Mouse (Mus musculus) G1E-ER4 (cell line): Measurements from ENCODE around the gene Nup133. TPM values are rescaled to one million over a fixed set of nuclear protein-coding genes. Genes with fewer than 3 reads are reported as not detected.
A peak's percentile ranks its signal among the peaks of the same experiment; 100 is the strongest.

Source experiments
- GATA1 ChIP-seq: IDR thresholded peaks from one replicate; pipeline ENCODE4 v1.8.0; 2012; ENCODE audit warnings: low read length, inconsistent platforms
- polyA plus RNA-seq: library from polyadenylated mRNA; stranded (reverse); fragments of >175 nt; gene quantifications from 2 replicates; pipeline ENCODE4 v1.2.3, GENCODE M21; 2012

Gene Nup133
- 24.2 and 32.1 TPM in 2 replicates for polyA plus RNA-seq

DNA sequence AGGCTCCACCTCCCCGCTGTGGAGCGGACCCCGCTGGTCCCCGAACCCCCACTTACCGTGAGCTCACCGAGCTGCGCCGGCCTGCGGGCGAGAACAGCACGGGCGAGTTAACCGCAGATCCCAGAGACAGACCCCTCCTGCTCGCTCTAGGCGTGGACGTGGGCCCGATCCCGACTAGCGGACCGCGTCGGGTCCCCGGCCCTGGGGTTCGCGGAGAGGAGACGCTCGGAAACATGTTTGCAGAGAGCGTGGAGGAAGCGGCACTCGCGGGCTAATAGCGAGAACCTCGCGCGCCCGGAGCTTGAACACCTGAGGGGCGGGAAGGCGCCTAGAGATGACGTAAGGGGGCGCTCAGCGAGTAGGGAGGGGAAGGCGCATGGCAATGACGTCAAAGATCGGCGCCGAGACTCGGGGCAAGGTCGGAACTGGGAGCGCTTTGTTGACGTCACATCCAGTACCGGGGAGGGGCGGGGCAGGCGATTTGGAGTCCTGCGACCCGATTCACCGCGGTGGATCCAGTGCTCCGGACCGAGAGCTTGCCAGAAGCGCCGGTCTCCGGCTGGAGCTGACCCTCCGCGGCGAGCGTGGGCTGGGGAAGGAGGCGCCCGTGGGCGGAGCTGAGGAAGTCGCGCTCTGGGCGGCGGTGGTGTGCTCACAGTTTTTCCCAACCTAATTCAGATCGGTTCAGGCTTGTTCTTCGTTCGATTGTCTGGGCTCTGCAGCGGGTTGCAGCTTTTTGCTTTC is at the start of gene Nup133:
Nup133 (minus strand) TSS at position 324 of the 744 bp plus-strand sequence.
- no peak for TF ChIP-seq GATA1

DNA sequence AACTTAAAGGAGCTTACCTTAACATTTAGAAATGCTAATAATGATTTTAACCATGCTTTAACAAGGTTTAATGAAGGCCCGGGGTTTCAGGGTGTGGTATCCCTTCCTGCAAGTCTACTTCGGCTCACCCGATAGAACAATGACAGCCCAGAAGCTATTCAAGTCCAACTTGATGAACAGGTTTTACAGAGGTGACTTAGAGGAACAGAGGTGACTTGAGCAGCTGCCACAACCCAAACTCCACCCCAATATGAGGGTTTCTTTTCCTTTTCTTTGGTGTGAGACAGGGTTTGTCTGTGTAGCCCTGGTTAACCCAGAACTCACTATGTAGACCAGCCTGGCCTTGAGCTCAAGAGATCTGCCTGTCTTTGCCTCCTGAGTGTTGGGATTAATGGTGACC is 44.9 kb upstream of the Nup133 start:
- TF ChIP-seq GATA1: no peak

DNA sequence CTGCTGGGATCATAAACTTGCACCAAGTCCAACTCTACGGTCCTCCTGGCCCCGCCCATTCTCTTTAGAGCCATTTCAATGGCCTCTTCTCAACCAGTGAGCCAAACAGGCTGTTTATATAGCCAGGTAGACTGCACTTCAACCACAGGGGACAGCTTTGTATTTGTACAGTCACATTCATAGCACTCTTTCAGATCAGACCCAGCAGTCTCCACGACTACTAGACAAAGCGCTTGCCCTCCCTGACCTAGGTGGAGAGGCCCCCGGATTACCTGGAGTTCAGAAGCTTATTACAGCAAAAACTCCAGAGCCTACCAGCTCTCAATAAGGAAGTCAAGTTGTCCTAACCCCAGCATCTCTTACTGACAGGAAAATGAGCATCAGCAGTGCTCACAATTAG is 44.5 kb upstream of the Nup133 start:
- no peak for TF ChIP-seq GATA1

DNA sequence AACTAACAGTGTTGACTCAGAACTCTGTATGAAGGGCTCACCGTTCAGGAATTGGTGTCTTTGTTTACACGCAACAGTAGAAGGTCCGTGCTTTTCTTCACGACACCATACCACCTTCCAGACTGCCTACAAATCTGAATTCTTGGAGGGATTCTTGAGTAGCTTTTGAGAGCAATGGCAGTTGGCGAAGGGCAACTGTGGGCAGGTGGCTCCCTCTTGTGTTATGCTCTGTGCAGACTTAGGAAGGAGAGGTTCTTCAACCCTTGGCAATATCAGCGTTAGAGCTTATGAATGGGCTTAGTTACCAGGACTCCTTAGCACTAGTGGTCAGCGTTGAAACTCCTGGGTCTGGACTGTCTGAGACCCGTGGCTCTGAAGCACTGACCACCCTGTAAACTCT is 43.5 kb upstream of the Nup133 start:
- no peak for TF ChIP-seq GATA1

DNA sequence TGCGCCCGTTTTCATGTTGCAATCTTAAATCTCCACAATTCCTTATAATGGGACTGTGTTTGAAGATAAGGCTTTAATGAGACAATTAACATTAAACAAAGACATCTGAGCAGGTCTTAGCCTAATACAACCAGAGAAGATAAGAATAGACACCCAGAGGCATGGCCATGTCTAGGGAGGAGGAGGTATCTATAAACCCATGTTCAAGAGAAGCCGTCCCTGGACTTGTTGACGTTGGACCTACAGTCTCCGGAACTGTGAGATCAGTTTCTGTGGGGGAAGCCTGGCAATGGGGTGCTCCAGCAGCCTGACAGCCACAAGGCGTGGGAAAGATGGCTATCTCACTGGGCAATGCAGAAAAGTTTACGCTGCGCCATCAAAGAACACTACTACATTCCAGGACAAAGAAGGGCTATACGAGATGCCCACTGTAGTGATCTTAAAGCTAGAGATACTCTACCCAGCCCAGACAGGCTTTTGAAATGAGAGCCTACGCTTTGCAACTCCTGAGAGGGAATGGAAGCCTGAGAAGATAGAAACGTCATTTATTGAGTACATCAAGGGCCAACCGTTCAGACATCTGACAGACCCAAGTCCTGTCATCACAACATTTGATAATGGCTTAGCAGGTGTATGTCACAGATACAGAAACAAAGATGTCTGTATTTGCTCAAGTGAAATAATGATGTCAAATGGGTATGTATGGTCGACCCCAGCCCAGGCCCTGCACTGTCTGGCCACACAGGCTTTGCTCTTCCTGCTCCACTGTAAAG is 41.4 kb upstream of the Nup133 start:
- TF ChIP-seq GATA1: peak; percentile 29

DNA sequence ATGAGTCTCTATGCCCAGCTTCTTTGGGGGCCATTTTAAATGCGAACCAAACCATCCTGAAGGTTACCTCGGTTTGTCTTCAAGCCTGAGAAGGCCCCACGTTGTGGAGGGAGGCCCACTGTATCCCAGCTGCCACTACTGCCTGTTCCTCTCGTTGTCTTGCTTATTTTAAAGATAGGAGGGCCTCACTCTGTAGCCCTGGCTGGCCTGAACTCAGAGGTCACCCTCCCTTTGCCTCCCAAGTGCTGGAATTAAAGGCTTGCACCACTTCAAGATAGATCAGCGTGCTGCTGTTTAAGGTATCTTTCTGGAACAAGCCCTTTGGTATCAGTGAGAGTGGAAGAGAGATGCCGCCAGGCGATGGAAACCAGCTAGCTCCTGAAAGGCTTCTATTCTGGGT is 40.1 kb upstream of the Nup133 start:
- no peak for TF ChIP-seq GATA1

DNA sequence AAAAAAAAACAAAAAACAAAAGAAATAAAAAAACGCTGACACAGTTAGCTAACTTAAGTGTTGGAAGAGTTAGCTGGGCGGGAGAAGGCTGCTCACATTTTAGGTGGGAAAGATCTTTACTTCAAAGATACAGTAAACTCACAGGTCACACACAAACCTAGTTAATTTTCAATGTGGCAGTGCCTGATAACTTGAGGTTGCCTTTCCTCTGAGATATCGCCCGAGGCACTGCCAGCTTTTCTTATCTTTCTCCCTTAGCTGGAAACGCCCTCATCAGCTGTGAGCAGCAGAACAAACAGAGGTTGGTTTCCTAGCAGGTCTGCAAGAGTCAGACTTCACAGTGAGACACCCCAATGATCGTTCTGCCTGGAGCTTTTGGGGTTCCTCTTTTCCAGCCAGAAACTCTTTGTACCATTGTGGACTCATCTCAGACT is 39.6 kb upstream of the Nup133 start:
- peak; percentile 100 for TF ChIP-seq GATA1

DNA sequence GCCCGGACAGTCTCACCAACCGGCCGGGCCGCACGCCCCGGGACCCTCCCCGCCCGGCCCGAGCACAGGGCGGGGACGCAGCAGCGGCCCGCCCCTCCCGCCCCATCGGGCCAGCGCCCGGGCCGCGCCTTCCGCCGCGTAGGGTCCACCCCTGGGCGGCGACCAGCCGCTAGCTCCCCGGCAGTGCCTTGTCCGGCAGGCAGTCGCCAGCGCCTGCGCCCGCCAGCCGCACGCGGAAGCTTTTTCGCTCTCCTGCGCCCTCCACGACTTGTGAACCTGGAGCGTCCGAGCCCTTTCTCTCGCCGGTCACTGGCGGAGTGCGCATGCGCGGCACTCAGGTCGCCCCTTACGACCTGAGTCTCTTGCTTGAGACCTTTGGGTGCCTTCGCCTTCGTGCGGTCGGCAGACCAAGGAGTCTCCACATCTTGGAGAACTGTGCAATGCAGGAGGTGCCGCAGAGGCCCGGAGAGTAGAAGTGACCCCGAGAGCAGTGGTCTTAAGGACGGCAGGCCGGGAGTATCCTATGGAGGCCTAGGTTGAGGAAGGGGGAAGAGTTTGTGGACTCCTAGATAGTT is 33.8 kb upstream of the Nup133 start, which contains the start of gene Abcb10:
Abcb10 (minus strand) TSS at position 297 of the 575 bp plus-strand sequence.
- TF ChIP-seq GATA1: no peak

DNA sequence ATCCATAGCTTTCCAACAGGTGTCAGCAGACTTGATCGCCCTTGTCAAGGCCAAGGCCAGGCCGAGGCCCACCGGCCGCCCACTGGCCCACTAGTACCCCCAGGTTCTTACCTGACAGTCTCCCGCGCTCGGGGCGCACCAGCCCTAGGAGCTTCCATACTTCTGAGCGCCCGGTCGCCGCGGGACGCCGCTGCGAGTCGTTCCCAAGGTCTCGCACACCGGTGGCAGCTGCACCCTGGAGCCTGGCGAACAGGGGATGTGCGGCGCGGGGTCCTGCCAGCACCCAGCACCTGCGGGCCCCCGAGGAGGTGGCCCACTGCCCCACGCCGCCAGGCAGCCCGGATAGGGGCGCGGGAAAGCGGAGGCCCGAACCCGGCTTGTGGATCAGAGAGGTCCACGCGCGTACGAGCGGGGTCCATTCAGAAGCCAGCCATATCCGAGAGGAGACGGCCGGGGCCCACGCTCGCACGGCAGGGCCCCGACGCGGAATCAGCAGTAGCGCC is 33.3 kb upstream of the Nup133 start:
- no peak for TF ChIP-seq GATA1

DNA sequence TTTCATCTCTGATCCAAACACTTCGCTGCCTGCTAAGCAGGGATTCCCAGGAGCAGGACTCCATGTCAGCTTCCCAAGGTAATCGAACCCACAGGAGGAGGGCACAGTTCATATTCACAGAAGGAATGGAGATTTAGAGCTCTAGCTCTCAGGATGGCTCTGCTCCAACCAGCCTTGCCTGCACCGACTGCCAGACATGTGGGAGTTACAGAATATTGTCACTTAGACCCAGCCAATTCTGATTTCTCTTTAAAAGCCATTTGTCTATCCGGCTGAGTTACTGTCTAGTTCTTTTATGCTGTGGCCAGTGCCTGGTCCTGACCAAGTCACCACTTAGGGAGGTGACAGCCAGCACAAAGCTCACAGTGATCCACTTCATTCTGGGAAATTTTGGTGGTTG is 32.6 kb upstream of the Nup133 start:
- TF ChIP-seq GATA1: no peak

DNA sequence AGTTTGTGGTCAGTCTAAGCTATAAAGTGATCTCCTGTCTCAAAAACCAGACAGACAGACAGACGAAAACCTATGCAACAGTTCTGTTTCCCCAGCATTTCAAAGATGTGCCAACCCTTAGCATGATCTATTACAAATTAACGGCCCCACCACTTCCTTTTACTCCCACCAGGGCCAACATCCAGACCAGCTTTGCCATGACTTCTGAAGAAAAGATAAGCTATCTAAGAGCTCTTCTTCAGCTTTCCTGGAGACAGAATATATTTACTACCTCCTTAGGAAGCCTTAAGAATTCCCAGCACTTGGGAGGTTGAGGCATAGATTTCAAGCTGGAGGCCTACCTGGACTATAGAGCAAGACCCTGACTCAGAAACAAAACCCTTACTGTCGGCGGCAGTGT is 31.2 kb upstream of the Nup133 start:
- TF ChIP-seq GATA1: no peak

DNA sequence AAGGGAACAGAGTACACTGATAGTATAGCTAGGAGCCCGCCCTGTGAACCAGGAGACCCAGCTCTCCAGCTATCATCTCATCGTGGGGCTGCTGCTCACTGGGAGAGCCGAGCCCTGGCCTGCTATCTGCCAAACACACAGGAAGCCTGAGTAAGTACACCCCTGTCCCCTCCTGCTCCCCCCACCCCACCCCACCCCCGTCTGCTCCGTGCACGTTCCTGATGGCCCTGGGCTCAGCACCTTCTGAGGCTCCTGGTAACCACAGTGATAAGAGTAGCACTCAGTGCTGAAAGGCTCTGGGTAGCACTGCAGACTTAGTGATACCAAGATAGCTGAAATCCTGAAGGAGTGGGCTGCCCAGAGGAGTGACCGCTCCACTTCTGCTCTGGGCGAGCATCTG is 29.9 kb upstream of the Nup133 start:
- no peak for TF ChIP-seq GATA1

DNA sequence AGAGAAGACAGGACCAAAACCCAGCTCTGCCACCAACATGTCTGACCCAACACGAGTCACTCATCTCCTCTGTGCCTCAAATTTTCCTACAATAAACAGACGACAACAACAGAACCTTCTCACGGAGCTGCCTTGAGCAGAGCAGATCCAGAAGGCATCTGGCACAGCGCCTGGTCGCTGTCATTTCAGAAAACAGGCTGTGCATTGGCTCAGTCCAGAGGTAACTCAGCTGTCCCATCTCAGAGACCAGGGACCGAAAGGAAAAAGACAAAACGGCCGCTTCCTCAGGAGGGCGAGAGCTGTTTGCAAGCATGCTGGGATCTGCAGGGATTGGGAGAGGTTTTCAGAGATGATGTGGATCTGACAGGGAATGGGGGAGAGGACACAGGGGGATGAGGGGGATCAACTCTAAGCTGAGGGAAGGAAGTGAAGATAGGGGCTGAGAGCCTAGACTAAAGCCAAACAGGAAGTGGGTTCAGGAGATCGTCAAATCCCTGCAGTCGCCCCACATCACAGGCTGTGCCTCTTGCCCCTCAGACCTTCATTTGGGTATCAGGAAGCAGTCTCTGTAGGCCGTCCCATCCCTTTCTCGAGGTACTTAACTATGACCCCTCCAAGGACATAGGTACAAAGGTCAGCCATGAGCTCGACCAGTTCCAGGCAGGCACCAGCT is 29.2 kb upstream of the Nup133 start:
- no peak for TF ChIP-seq GATA1

DNA sequence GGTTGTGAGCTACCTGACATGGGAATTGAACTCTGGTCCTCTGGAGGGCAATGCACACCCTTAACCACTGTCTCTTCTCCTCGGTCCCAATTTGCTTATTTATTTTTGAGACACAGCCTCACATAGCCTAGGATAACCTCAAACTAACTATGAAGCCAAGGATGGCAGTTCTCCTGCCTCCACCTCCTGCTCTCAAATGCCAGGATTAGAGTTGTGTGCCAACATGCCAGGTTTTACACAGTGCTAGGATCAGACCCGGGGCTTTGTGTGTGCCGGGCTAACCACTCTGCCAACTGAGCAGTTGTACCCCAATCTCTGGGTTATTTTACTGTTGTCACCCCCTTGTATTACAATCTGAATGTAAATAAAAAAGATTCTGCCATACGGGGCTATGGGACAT is 28.4 kb upstream of the Nup133 start:
- no peak for TF ChIP-seq GATA1

DNA sequence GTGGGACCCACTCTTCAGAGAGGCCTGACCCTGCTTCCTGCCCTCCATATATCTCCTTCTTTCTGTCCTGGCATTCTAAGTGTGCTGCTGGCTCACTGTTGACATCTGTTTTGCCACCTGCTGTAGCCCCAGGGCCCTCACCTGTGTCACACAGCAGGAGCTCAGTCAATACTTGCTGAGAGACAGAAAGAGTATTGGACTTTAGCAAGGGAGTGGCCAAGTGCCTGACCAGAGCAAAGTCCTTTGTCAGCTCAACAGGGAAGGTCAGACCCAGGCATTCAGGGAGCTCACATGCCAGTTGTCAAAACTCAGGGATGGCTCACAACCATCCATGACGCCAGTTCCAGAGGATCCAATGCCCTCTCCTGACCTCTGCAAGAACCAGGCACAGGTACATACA is 24.4 kb upstream of the Nup133 start:
- TF ChIP-seq GATA1: no peak

DNA sequence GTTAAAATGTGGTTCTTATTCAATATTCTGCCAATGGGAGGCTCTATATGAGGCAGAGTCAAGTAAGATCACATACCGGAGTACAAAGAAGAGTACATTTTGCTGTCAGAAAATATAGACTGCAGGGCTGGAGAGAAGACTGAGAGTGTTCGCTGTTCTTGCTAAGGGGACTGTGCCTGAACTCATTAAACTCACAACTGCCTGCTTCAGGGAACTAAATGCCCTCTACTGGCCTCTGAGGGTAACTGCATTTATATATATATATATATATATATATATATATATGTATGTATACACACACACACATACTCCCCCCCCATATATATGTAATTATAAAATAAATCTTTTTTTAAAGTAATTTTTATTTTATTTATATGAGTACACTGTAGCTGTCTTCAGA is 17.8 kb upstream of the Nup133 start:
- no peak for TF ChIP-seq GATA1
